Mouse (Mus musculus): ENCODE measurements around the gene Timm13.

GRCm38 (mm10) chr10:80940988-80941347 is 40.2 kb upstream of the Timm13 start:
- no peak for TF ChIP-seq CTCF (IDR thresholded peaks at IDR 0.05; ENCODE audit: low read depth, low read length)
- no peak for TF ChIP-seq POLR2A (IDR thresholded peaks at IDR 0.05; ENCODE audit: borderline replicate concordance, low read depth, low read length)
